ENCODE assay signal across 15 mouse cellular contexts in genomic region chr8:77342144-77342543, GRCm38 (mm10).
A peak's percentile ranks its signal among the peaks of the same experiment; 100 is the strongest.
DNase-seq lines count a peak whose midpoint lies in the region; ATAC-seq and TF ChIP-seq lines count a peak whose summit lies in the region.
"Had no signal": no experiment of that assay in that cellular context is flagged by ENCODE, and none has a peak within 500 bp of the region (broad histone marks: within the 10 kb centered on the region; RNA-seq: fewer than 3 reads in every experiment).

No protein-coding gene starts in this region.

- intact Hi-C loops in heart, postnatal 36 days (cut with DNase I): loop anchor here (10.0 kb wide), 1 partner anchor 187 kb away; no protein-coding TSS in a partner anchor

- DNase-seq in heart, postnatal 36 days: no peak
- DNase-seq in lung, postnatal 14 days: no peak
- no peak for DNase-seq in limb, embryonic 10.5 days (ENCODE audit: low spot score)
- DNase-seq in frontal cortex, postnatal 14 days (ENCODE audit: low spot score in 2 of 2): no peak
- no peak for DNase-seq in yolk sac, embryonic 10.5 days (ENCODE audit: low spot score)
- no peak for DNase-seq in cerebellum, adult 2 months
- DNase-seq: cerebellum, adult 11 months; kidney, postnatal 4 days; spleen, adult 18-20 months had no signal

- peaks cover 12% of the 10 kb centered on the region; the same call in 1 of the 2 replicates for H3K4me1 ChIP-seq in heart, embryonic 15.5 days (replicated peaks)
- peaks cover 13% of the 10 kb centered on the region for H3K4me1 ChIP-seq in lung, embryonic 15.5 days
- peaks cover 19% of the 10 kb centered on the region for H3K4me1 ChIP-seq in limb, embryonic 10.5 days
- H3K4me1 ChIP-seq in cerebellum, adult 2 months (ENCODE audit: control insufficient read depth, insufficient read depth, low read length): peaks cover 3% of the 10 kb centered on the region
- H3K4me1 ChIP-seq: liver, embryonic 15.5 days had no signal

- TF ChIP-seq POLR2A in cerebellum, adult 2 months (IDR thresholded peaks at IDR 0.05; ENCODE audit: borderline replicate concordance, insufficient read depth, low read length): no peak

- no peak overlapping the region for H3K4me2 ChIP-seq in heart, embryonic 15.5 days
- H3K4me2 ChIP-seq in lung, embryonic 15.5 days: no peak overlapping the region
- H3K4me2 ChIP-seq: liver, embryonic 15.5 days had no signal

- H3K4me3 ChIP-seq in heart, embryonic 15.5 days: no peak overlapping the region
- H3K4me3 ChIP-seq in lung, embryonic 15.5 days: no peak overlapping the region
- no peak overlapping the region for H3K4me3 ChIP-seq in limb, embryonic 10.5 days
- H3K4me3 ChIP-seq in cerebellum, adult 2 months (replicated peaks; ENCODE audit: insufficient read depth, low read depth, low read length): no peak overlapping the region
- H3K4me3 ChIP-seq: liver, embryonic 15.5 days; midbrain, embryonic 10.5 days had no signal

- no peaks in the 10 kb centered on the region for H3K27me3 ChIP-seq in heart, embryonic 15.5 days
- H3K27me3 ChIP-seq in lung, embryonic 15.5 days: no peaks in the 10 kb centered on the region
- no peaks in the 10 kb centered on the region for H3K27me3 ChIP-seq in limb, embryonic 10.5 days (ENCODE audit: low read depth, poor library complexity, severe bottlenecking)
- H3K27me3 ChIP-seq in cerebellum, adult 2 months (ENCODE audit: control insufficient read depth, insufficient read depth, low read length): no peaks in the 10 kb centered on the region
- H3K27me3 ChIP-seq: CH12.LX; liver, embryonic 15.5 days had no signal

- no peak overlapping the region for H3K9ac ChIP-seq in heart, embryonic 15.5 days
- no peak overlapping the region for H3K9ac ChIP-seq in lung, embryonic 15.5 days
- H3K9ac ChIP-seq: liver, embryonic 15.5 days had no signal

- no peak for TF ChIP-seq CTCF in cerebellum, adult 2 months (IDR thresholded peaks at IDR 0.05; ENCODE audit: borderline replicate concordance, insufficient read depth, low read depth, low read length)

- no peak for ATAC-seq in heart, embryonic 15.5 days (replicated peaks; ENCODE audit: insufficient number of reproducible peaks, insufficient read depth, low FRiP score, low read depth)
- ATAC-seq in lung, embryonic 15.5 days (ENCODE audit: borderline replicate concordance, extremely low read depth, low FRiP score, low TSS enrichment): no peak
- ATAC-seq: forebrain, embryonic 14.5 days had no signal

- H3K27ac ChIP-seq in heart, embryonic 15.5 days: peak overlapping the region; percentile 55
- H3K27ac ChIP-seq in lung, embryonic 15.5 days: peak overlapping the region; percentile 76
- H3K27ac ChIP-seq in limb, embryonic 10.5 days: peak overlapping the region; percentile 68; the same call in 1 of the 2 replicates
- no peak overlapping the region for H3K27ac ChIP-seq in cerebellum, adult 2 months (ENCODE audit: insufficient read depth, low read length)
- H3K27ac ChIP-seq: liver, embryonic 15.5 days had no signal

- H3K36me3 ChIP-seq in heart, embryonic 15.5 days: peaks cover 14% of the 10 kb centered on the region
- no peaks in the 10 kb centered on the region for H3K36me3 ChIP-seq in lung, embryonic 15.5 days
- peaks cover 35% of the 10 kb centered on the region for H3K36me3 ChIP-seq in limb, embryonic 10.5 days
- H3K36me3 ChIP-seq: liver, embryonic 15.5 days; midbrain, embryonic 10.5 days had no signal

- 56% methylated on average over 4 of the region's 4 CpGs for WGBS in heart, embryonic 15.5 days
- 62% methylated on average over 4 of the region's 4 CpGs for WGBS in lung, embryonic 15.5 days
- WGBS in limb, embryonic 10.5 days: 88% methylated on average over 4 of the region's 4 CpGs
- WGBS in cerebellum, adult 2 months: 70% methylated on average over 4 of the region's 4 CpGs

- no peaks in the 10 kb centered on the region for H3K9me3 ChIP-seq in heart, embryonic 15.5 days (replicated peaks)
- no peaks in the 10 kb centered on the region for H3K9me3 ChIP-seq in lung, embryonic 15.5 days
- H3K9me3 ChIP-seq in limb, embryonic 10.5 days (replicated peaks): no peaks in the 10 kb centered on the region
- H3K9me3 ChIP-seq: liver, embryonic 15.5 days; midbrain, embryonic 10.5 days had no signal
